Mouse (Mus musculus) R1 (cell line): ENCODE data around the gene Abhd16b.

Source experiments
- DNase-seq: peaks from one replicate; pipeline ENCODE4 v3.0.0-alpha.2; 2018; ENCODE audit warnings: low read depth, low spot score

Abhd16b gene

DNA sequence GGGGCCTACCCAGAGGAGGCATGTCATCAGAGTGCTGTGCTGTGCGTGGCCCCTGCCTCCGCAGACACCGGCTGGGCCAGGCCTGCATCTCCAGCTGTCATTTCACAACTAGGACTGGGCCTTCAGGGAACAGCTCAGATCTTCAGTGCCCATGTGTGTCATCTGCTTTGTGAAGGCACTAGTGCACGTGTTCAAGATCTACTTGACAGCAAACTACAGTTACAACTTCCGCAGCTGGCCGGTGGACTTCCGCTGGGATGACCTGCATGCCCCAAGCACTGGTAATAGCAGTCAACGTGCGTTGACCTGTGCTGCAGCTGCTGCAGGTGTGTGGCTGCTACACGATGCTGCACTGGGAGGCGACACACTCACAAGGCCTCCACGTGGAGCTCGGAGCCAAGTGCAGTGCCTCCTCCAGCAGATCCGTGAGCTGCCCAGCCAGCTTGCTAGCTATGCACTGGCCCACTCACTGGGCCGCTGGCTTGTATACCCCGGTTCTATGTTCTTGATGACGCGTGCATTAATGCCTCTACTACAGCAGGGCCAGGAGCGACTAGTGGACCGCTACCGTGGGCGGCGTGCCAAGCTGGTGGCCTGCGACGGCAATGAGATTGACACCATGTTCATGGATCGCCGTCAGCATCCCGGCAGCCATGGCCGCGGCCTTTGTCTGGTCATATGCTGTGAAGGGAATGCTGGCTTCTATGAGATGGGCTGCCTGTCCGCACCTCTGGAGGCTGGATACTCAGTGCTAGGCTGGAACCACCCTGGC, at the start of gene Abhd16b:
Gene Abhd16b, plus strand, starts transcription at position 51 of the 772 bp plus-strand sequence.
- peak; percentile 25 for DNase-seq

DNA sequence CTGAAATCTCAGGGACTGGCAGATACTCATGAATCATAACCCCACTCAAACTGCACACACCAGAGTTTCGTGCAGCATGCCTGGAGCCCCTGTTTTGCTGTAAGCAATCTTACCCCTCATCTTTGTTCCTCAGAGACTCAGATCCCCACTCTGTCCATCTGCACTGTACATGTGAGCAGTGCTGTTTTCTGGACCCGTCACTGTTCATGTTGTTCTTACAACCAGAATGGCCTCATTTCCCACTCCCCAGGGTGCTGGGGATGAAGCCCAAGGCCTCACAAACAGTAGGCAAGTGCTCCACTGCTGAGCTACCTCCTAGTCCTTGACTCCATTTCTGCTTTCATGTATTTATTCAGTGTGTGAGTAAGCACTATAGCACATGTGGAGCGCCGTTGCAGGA, 40.8 kb upstream of the Abhd16b start:
- DNase-seq = no peak

DNA sequence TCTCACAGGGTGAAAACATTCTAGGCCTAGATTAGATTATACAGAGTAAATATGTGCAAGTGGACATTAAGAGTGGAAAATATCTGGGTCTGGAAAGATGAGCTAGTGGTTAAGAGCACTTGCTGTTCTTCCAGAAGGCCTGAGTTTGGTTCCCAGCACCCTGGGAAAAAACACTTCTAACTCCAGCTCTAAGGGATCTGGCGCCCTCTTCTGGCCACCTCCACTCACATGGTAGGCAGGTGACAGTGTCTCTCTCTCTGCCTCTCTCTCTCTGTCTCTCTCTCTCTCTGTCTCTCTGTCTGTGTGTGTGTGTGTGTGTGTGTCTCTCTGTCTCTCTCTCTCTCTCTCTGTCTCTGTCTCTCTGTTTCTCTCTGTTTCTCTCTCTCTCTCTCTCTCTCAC, 39.7 kb upstream of the Abhd16b start:
- peak; percentile 85 for DNase-seq

DNA sequence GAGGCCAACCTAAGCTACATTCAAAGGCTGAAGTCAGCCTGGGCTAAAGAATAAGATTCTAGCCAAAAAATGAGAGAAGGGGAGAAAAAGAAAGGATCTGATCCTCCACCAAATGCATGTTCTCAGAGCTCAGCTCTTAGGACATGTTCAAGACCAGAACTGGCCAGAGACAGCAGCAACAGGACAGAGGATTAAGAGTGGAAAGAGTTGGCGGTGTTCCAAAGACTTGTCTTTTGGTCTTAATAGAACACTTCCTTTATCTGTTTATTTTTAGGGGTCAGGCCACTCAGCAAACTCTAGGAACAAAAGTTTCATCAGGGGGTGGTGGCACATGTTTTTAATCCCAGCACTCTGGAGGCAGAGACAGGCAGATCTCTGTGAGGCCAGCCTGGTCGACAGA, 37.1 kb upstream of the Abhd16b start:
- DNase-seq = no peak

DNA sequence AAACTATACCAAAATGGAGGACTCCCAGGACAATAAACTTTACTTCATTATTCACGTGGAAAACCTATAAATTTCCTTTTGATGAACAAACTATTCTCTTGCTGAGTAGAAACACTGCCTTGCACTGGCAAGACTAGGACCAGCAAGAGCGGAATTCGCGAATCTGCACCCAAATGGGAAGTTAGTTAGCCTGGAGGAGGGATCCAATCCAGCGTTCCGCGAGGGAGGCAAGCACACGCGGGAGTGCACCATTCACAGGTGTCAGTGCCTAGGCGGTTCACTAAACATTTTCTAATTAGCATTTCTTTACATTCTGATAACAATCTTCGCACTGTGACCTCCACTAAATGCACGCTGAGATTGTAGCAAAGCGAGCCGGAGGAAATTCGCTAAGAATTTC, 35.2 kb upstream of the Abhd16b start:
- peak; percentile 61 for DNase-seq

DNA sequence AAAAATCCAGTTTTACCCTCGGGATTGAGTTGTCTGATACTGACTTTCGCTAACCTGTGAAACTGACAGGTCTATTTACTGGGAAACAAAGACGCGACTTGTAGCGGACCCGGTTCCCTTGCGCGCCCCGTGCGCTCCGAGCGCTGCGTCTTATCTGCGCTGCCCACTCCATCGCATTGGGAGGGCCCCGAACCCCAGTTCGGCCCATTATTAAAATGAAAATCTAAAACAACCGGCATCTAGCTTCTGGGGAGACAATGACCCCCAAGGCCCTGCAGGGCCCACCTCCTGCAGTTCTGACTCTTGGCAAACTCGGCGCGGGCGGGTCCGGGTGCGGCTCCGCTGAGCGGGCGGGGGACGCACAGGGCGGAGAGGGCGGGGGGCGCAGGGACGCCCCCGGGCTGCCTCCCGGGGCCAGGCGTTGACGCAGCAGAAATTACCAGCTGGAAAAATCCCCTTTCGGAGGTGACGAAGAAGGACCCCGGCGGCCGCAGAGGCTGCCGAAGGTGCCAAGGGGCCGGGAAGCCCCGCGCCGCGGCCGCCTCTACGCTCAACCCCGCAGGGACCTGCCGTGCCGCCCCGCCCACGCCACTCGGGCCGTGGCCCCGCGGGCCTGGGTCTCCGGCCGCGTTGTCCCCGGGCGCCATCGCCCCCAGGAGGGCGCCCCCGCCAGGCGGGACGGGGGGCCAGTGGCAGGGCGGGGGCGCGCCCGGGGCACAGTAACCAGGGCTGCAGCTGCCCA, 34.4 kb upstream of the Abhd16b start:
- DNase-seq = peak; percentile 62

DNA sequence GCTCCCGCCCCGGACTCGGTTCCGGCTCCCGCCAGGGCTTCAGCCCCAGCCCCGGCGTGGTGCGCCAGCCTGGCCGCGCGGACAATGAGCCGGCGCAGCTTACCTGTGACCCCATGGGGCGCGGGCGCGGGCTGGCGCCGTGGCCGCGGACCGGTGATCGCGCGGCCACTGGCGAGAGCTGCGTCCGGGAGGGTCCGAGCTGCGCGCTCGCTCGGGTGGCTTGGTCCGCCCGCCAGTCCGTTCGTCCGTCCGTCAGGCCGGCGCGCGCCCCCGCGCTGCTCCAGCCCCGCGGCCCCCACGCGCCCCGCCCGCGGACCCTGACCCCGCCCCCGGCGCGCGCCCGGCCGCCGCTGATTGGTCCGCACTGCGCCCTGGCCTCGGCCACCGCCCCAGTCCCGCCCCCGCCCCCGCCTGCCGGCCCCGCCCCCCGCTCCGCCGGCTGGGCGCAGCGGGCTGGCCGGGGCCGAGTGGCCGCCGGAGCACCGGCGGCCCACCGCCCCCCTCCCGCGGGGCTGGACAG, 33.8 kb upstream of the Abhd16b start, which contains the start of gene Zbtb46:
Gene Zbtb46, minus strand, starts transcription at position 274 of the 520 bp plus-strand sequence.
- DNase-seq = peak; percentile 65

DNA sequence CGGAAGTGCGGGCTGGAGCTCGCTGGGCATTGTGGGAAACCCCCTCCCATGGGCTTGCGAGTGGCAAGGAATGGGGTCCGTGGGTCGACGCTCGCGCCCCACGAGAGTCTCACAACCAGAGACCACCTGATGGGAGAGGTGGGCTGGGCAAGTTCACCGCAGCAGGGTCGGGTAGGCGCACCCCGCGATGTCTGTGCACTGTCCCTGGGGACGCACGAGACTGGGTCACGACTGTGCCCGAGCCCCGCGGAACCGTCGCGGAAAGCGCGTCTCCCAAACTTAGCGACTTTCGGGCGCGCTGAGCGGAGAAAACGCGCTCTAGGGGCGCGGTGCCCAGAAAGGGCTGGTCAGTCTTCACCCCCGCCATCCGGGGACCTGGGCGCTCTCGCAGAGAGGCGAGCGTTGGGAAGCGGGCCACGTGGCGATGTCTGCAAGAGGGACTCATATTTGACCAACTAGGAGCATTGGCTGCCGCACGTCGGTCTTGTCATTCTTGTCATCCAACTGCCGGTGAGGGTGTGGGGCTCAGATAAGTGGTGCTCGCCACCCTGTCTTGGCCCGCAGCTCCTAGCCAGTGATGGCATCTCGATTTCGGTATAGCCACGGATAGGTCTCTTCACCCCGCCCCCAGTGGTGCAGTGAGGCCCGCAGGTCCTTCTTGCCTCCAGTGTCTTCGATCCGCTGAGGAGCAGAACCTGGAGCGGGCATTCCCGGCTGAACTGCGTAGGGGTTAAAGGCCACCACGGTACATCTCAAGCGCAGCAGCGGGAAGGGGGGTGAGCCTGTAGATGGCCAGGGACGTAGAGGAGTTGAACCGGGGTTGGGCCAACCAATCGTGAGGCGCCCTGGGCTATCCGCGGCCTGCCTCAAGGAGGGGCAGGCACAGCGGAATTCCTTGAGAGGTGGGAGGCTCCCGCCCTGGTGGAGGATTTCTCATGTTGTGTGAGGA, 33.1 kb upstream of the Abhd16b start:
- peak; percentile 94 for DNase-seq

DNA sequence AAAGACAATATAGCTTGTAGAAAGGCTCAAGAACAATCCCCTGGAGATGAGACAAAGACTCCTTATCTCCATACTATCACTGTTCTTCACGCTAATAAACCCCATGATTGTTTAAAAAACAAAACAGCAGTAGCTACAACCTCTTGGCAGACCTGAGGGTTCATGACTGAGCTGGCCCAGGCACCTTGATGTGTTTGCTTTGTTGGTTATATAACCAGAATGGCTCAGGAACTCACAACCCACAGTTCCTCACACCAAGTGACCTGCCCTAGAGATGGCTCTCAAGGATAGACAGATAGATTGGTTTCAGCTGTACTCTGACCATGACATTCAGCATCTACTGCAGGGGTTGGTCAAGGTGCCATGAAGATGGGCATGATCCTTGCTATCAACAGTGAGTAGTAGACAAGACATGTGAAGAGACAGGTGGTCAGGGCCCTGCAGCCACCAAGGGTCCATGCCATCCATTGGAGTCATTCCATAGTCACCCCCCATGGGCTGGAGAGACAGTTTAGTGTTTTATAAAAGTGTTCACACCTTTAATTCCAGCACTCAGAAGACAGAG, 31.4 kb upstream of the Abhd16b start:
- no peak for DNase-seq

DNA sequence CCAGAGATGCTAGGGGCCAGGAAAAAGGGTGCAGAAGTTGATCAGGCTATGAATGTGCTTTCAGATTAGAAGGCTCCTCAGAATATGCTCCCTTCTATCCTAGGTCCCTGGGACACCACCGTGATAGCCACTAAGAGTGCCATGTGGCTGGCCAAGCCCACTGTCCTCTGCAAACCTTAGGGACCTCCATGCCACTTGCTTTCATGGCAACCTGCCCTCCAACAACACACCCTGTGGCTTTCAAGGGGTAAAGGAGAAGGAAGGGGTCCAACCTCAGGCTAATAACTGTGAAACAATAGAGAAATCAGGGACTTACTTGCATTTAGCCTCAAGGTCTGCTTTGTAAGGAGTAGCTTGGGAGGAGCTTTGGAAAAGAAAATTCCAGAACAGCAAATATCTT, 30.4 kb upstream of the Abhd16b start:
- DNase-seq = no peak

DNA sequence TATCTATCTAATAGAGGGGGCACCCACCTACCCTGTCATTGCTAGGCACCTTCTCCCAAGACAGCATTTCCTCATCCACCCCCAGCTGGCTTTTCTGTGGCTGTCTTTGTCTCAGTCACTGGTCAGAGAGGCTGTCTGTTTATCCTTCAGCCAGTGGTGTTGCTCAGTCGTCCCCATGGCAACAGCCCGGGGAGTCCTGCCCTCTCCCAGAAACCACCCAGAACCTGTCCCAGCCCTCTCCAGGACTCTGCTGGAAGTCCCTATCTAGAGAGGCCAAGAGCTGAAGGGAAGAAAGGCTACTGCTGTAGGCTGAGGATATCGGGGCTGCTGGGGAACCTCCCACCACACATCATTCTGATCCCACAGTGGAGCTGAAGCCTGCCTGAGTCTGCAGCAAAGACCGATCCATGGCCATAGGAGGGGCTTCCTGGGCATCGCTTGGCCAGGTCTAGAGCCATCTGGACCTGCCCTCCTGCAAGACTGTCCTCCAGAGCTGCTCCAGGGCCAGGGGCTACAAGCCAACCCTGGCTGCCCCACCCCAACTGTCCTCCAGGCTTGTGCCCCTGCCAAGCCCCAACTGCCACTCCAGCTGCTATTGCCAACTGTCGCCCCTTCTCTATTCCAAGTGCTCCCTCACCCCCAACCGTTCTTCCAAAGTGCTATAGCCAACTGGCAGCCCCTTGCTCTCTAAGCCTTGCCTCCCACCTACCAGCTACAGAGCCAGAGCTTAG, 29.8 kb upstream of the Abhd16b start:
- DNase-seq = peak; percentile 86

DNA sequence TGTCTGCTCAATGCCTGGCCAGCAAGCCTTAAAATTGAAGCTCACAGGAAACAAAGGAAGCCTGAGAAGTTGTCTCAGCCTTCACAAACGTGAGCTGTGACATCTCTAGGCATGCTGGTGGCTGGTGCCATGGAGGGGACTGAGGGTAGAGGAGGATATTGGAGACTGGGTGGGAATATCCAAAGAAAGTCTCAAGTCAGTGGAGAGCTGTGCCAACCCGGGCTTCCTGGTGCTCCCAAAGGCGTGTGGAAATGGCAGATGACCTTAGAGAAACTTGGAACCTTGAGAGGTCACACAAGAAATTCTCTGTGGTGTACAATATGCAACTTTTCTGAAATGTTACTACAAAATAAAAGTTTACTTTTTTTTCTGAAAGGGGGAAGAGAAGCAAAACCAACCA, 27.6 kb upstream of the Abhd16b start:
- DNase-seq = no peak

DNA sequence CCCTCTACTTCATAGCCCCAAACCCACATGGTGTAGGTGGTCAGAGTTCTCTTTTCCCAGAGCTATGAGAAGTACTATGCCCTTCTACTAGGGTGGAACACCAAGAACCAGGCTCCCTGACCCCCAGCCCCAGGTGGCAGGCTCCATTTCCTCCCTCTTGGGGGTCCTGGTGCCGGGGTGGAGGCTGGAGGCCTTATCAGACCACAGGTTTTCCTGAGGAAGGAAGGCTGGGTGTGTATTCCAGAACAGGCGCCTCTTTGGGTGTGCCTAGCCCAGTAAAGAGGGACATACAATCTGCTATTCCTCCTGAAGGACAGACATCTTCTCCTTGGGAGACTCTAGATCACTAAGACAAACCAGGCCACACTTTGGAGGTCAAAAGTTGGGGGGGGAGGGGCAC, 22.7 kb upstream of the Abhd16b start:
- no peak for DNase-seq

DNA sequence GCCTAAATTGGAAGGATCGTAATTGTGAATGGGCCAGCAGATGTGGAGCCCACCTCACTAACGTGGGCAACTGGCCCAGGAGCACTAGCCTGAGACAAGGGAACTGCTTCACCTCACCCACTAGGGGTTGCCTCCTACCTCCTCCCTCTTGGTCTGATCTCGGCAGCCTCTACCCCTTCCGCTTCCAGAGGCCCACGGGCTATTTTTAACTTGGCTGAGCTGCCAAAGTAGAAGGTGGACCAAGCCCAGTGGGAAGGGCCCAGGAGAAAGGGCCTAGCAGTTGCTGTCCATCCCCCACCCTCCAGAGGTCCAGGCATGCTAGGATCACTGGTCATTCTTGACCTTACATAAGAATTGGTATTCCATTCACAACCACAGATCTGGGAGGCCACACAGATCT, 21.8 kb upstream of the Abhd16b start:
- DNase-seq = no peak

DNA sequence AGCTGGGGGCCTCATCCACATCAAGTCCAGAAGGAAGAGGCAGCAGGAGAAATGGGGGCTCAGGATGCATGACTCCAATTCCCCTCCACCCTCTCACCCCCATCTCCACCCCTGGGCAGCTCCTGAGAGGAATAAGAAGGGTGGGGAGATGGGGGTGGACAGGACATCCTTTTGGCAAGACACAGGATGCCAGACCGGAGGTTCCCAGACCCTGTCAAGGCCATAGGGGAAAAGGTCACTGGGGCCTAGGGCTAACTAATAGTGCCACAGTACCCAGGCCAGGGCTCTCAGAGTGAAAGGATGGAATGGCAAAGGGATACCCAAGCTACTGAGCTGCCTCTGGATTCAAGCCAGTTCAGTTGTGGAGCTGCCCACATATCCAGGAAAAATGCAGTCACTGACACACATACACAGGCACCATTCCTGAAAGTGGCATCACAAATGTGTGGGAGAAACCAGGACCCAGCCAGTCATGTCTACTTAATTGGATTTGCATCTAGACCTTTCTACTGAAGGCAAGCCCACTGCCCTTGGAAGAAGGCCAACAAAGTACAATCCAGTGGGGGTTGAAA, 20.7 kb upstream of the Abhd16b start:
- no peak for DNase-seq

DNA sequence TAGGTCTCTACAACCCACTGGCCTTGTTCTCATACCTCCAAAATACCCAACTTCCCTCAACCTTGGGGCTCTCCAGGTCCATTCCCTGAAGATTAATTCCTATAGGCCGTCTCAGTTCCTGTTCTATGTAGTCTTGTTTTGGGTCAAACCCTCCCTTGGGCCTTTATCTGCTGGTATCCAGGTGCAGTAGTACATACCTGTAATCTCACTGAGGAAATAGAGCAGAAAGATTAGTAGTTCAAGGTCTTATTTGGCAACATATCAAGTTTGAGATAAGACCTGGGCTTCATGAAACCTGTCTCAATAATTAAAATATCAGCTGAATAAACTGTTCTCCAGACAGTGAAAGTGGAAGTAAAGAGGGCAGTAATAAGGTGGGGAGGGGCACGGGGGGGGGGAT, 9.9 kb upstream of the Abhd16b start:
- DNase-seq = no peak

DNA sequence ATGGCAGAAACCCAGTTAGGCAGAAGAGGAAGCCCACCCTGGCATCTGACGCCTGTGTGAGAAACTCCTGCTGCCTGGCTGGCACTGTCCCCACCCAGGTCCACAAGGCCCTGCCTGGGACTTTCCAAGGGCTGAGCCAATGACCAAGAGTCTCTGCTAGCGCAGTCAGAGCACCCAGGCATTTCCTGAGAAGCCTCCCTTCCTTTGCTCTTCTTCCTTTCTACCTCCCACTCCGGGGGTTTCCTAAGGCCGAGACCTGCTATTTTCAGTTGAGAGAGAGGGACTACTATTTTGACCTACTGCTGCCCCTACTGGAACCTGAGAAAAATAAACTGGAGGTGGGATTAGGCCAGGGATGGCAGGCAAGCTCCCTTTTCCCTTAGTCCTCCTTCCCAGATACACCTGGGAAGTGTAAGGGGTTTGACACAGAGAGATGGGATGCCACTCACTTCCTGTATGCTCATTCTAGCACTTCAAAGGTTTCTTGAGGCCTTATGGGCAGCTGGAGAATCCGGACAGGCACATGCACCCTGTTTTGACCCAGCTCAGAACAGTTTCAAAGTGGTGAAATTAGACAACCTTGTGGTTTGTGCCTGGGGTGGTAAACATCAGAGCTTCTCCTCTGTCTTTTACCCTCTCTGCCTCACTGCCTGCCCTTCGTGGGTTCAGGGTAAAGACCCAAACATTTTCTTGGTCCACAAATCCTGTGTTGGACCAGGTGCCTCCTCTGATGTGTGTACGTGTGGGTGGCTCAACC, 9.3 kb upstream of the Abhd16b start:
- DNase-seq = peak; percentile 55

DNA sequence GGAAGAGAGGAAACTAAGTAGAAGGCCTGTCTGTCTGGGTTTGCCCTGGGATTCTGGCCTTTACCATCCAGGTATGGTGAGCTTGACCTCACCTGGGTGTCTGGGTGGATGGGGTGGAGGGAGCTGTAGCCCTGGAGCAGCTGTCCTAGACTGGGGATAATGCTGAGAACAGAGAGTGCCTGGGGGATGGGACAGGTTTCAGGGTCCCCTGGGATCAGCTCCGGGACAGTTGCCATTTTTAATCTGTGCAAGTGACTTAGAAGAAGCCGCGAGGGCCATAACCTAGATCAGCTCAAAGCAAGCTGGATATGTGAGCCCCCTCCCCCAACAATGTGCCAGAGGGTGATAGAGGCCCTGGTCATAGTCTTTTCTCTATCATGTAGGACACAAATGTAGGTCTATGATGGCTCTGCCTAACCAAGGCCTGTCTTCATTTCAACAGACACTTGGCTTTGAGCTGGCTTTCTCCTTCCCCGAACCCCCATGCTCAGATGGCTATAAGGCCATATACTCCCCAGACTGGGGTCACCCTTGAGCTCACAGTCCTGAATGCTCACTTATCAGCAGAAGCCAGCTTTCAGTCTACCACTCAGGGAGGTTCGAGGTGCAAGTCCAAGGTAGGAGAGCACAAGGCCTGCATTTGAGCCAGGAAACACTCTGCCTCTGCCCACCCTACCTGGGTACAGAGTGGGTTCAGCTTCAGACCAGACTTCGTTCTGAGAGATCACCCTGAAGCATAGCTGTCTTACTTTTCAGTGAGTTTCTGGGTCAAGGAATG, 8.4 kb upstream of the Abhd16b start:
- DNase-seq = no peak

DNA sequence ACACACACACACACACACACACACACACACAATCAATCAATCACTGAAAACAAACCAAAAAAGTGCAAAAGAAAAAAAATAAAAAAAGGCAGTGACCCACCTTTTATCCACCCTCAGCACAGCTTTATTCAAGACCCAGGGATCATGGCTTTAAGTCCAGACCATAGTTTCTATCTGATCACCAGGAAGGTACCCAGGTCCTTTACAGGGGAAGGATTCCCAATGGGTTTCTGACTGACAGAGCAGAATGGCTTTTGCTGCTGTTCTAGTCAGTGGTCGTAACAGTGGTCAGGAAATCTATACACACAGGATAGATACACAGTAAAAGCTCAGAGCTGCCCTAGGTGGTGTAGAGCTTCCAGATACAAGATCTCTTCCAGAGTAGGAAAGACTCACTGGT, 7.3 kb upstream of the Abhd16b start:
- no peak for DNase-seq
